Mouse (Mus musculus) liver, embryonic 15.5 days (tissue): Measurements from ENCODE around the gene Oma1. TPM values are rescaled to one million over a fixed set of nuclear protein-coding genes. Genes with fewer than 3 reads are reported as not detected.

Experiments
- ATAC-seq: fragments of 200-750 bp; cut with Nextera tagmentation; 2 replicates; pipeline ENCODE4 v1.8.0; 2017; ENCODE audit warnings: moderate number of reproducible peaks, mild to moderate bottlenecking, moderate library complexity; ENCODE audit not compliant: insufficient read depth
- H3K27ac ChIP-seq: fragments of 300-500 bp; sonication (generic); replicated peaks from 2 replicates; pipeline ENCODE4 v1.5.1; 2015; ENCODE audit warnings: mild to moderate bottlenecking, inconsistent platforms
- H3K27me3 ChIP-seq: fragments of 300-500 bp; sonication (generic); 2 replicates; pipeline ENCODE4 v1.6.1; 2015; ENCODE audit warnings: mild to moderate bottlenecking, inconsistent platforms
- H3K36me3 ChIP-seq: fragments of 300-500 bp; sonication (generic); replicated peaks from 2 replicates; pipeline ENCODE4 v1.6.1; 2015; ENCODE audit warnings: moderate library complexity, mild to moderate bottlenecking, inconsistent platforms
- H3K4me1 ChIP-seq: fragments of 300-500 bp; sonication (generic); replicated peaks from 2 replicates; pipeline ENCODE4 v1.6.1; 2015; ENCODE audit warnings: inconsistent platforms
- H3K4me2 ChIP-seq: fragments of 300-500 bp; sonication (generic); 2 replicates; pipeline ENCODE4 v1.6.1; 2015; ENCODE audit warnings: moderate library complexity, mild to moderate bottlenecking, inconsistent platforms
- H3K4me3 ChIP-seq: fragments of 300-500 bp; sonication (generic); replicated peaks from 2 replicates; pipeline ENCODE4 v1.5.1; 2015; ENCODE audit warnings: mild to moderate bottlenecking, inconsistent platforms
- H3K9ac ChIP-seq: fragments of 300-500 bp; sonication (generic); 2 replicates; pipeline ENCODE4 v1.6.1; 2015; ENCODE audit warnings: moderate library complexity, mild to moderate bottlenecking, inconsistent platforms
- H3K9me3 ChIP-seq: fragments of 300-500 bp; sonication (generic); replicated peaks from 2 replicates; pipeline ENCODE4 v1.6.1; 2016; ENCODE audit warnings: inconsistent platforms
- WGBS: fragments of 180-500 bp; shearing (Covaris S2); methylation state at CpG from one replicate; pipeline ENCODE4 v1.1.7; 2015; ENCODE audit warnings: mixed read lengths; ENCODE audit not compliant: insufficient replicate concordance; 5-methylcytosine and 5-hydroxymethylcytosine counted together
- polyA plus RNA-seq: library from polyadenylated mRNA; unstranded; fragments of >200 nt; fragmentation: Nextera tagmentation; extraction: Ambion mirVana; gene quantifications from 2 replicates; pipeline ENCODE4 v1.2.1, GENCODE M21; 2015

Oma1 gene
- polyA plus RNA-seq, result 12.0 and 12.3 TPM in 2 replicates

DNA sequence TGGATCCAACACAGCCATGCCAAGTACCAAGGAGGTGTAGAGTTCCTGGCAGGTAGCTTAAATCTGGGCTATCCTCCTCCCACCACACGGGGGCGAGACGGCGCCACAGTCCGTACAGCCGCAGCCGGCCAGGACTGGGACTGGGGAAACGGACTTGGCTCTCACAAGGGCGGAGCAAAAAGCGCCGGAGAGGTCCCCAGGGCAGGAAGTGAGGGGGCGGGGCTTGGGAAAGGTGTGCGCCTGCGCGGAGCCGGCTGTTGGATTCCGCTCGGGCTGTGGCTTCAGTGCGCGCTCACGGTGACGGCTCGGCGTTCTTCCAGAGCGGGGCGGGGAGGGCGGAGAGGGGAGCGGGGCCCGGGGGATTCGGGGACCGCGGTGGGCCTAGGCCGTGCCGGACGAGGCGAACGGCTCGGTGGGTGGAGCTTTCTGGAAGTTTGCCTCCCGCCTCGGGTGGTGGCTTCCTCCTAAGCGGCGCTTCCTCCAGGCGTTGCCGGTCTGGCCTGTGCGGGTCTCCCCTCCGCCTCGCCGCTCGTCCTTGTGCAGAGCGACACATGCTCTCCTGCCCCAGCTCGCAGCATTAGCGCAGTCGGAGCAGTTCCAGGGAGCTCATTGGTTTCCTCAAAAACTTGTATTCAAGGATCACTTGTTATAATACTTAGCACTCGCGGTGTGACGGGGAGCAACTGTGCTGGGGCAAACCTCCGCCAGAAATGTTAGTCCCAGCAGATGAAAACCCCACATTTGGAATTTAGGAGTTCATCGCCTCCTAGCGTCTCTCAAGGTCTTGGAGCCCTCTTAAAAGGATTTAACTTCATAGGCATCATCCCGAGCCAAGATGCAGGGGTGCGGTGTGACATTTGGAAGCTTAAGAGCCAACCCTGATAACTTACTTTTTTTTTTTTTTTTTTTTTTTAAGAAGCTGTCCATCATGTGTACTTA, at the start of gene Oma1:
Gene Oma1, plus strand, starts transcription at position 226 of the 939 bp plus-strand sequence.
- under 1% methylated on average over 61 of the region's 61 CpGs for WGBS
- no peaks in the 10 kb centered on the region for H3K36me3 ChIP-seq
- H3K9ac ChIP-seq, result peak within 1 kb of the TSS; percentile 74
- peaks cover 16% of the 10 kb centered on the region for H3K4me1 ChIP-seq
- ATAC-seq, result peak; percentile 98
- peak within 1 kb of the TSS; percentile 89 for H3K4me2 ChIP-seq
- no peaks in the 10 kb centered on the region for H3K27me3 ChIP-seq
- H3K27ac ChIP-seq, result peak within 1 kb of the TSS; percentile 91
- no peaks in the 10 kb centered on the region for H3K9me3 ChIP-seq
- peak within 1 kb of the TSS; percentile 78 for H3K4me3 ChIP-seq

DNA sequence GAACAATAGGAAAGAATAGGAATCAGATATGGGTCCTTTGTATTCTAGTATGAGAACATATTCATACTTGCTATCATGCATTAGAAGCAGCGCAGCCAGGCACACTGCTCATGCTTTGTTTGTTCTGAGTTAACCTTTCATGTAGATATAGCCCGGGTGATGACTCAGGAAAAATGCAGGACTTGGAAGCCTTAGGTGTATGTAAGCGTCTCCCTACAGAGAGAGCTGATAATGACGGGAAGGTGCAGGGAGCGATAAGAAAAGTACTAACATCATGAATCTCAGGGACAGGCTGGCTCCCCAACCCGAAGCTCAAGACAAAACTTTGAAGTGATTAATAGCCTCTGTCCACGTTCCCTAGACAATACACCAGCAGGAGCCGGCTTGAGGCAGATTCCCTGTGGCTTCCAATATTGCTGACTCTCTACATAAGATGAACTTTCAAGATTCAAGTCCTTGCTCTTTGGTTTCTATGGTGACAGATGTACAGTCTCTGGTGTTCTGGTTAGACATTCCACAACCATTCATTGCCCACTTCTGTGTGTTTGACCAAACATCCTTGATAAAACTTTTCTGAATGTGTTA, 49.7 kb upstream of the Oma1 start:
- no peak for ATAC-seq
- no peak overlapping the region for H3K27ac ChIP-seq

DNA sequence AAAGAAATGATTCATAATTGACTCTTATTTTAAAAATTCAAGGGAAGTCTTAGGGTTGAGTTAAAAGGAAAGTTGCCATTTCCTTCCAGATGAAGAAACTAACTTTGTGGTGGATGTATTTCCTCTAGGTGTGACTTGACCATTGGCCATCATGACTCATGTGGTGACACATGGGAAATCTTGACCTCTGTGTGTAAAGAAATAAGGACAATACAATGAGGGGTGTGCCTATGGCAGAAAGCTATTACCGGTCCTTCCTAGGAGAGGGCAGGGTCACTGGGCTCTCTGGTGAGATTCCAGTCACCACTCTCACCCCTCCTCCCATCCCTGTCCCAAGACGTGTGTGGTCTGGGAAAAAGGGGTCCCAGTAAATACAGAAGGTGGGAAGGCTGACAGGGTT, 48.4 kb upstream of the Oma1 start:
- no peak overlapping the region for H3K27ac ChIP-seq
- H3K4me2 ChIP-seq, result no peak overlapping the region
- no peak for ATAC-seq
- H3K9ac ChIP-seq, result no peak overlapping the region
- H3K4me1 ChIP-seq, result peaks cover 2% of the 10 kb centered on the region; the same call in 1 of the 2 replicates
- H3K9me3 ChIP-seq, result no peaks in the 10 kb centered on the region
- H3K36me3 ChIP-seq, result no peaks in the 10 kb centered on the region
- WGBS, result 29% methylated on average over 2 of the region's 2 CpGs
- H3K4me3 ChIP-seq, result no peak overlapping the region
- no peaks in the 10 kb centered on the region for H3K27me3 ChIP-seq

More for the DNA sequence above, 49.7 kb upstream of the Oma1 start:
- H3K9ac ChIP-seq, result no peak overlapping the region
- no peak overlapping the region for H3K4me2 ChIP-seq
- H3K4me1 ChIP-seq, result peaks cover 2% of the 10 kb centered on the region; the same call in 1 of the 2 replicates
- H3K27me3 ChIP-seq, result no peaks in the 10 kb centered on the region
- H3K4me3 ChIP-seq, result no peak overlapping the region
- no peaks in the 10 kb centered on the region for H3K36me3 ChIP-seq
- 21% methylated on average over 8 of the region's 8 CpGs for WGBS
- H3K9me3 ChIP-seq, result no peaks in the 10 kb centered on the region

DNA sequence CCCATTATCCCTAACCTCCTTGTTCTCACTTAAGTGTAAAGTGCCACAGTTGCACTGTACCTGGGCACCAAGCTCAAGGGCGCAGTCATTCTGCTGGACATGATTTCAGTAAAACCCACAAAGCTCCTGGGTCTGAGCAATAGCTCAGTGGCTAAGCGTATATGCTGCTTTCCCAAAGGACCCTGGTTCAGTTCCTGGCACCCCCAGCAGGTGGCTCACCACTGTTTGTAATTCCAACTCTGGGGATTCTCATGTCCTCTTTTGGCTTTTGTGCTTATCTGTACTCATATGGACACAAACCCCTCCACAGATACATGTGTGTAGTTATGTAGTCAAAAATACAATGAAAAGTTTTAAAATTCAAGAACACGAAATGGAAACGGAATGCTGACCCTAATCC, 44.3 kb upstream of the Oma1 start:
- no peak overlapping the region for H3K9ac ChIP-seq
- no peaks in the 10 kb centered on the region for H3K36me3 ChIP-seq
- no peaks in the 10 kb centered on the region for H3K27me3 ChIP-seq
- no peak overlapping the region for H3K4me2 ChIP-seq
- H3K4me1 ChIP-seq, result no peaks in the 10 kb centered on the region
- no peaks in the 10 kb centered on the region for H3K9me3 ChIP-seq
- 59% methylated on average over 4 of the region's 4 CpGs for WGBS
- no peak overlapping the region for H3K27ac ChIP-seq
- H3K4me3 ChIP-seq, result no peak overlapping the region
- no peak for ATAC-seq

DNA sequence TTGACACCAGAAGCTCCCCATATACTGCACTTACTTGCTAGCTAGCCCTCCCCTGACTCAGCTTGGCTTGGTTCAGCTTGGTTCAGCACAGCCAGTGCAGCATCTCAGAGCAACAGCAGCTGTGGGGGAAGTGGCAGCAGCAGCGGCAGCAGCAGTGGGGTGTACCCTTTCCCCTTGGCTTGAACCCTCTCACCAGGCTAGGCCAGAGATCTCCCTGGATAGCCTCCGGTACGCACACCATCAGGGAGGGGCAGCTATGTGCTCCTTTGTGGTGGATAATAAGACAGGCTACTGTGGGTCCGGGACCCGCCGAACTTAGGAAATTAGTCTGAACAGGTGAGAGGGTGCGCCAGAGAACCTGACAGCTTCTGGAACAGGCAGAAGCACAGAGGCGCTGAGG, 40.6 kb upstream of the Oma1 start:
- H3K4me3 ChIP-seq, result no peak overlapping the region
- no peak overlapping the region for H3K9ac ChIP-seq
- H3K4me1 ChIP-seq, result no peaks in the 10 kb centered on the region
- no peak for ATAC-seq
- WGBS, result 58% methylated on average over 7 of the region's 8 CpGs
- H3K4me2 ChIP-seq, result no peak overlapping the region
- no peaks in the 10 kb centered on the region for H3K9me3 ChIP-seq
- no peak overlapping the region for H3K27ac ChIP-seq
- H3K36me3 ChIP-seq, result no peaks in the 10 kb centered on the region
- no peaks in the 10 kb centered on the region for H3K27me3 ChIP-seq

DNA sequence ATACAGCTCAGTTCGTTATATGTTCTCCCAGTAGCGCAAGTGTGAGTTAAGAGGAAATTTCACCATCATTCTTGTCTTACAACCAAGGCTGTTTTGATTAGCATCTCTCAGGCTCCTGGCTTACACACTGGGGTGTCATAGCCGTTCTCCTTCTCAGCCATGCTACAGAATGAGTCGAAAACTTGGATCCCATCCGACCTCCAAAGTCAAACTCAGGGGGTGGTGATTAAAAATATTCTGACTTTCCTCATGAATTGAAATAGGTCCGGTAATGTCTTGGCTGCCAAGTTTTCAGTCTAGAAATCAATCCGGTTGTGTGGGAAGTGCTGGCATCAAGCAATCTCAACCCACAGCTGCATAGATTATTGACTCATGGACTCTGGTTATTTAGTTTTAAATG, 25.3 kb upstream of the Oma1 start:
- Histone ChIP-seq H3K27me3 (no peaks in the 10 kb centered on the region), H3K27ac (no peak overlapping the region), H3K36me3 (no peaks in the 10 kb centered on the region), H3K9ac (no peak overlapping the region), H3K4me2 (no peak overlapping the region), H3K9me3 (no peaks in the 10 kb centered on the region), H3K4me1 (no peaks in the 10 kb centered on the region), H3K4me3 (no peak overlapping the region)
- WGBS, result 62% methylated on average over 7 of the region's 7 CpGs
- no peak for ATAC-seq

DNA sequence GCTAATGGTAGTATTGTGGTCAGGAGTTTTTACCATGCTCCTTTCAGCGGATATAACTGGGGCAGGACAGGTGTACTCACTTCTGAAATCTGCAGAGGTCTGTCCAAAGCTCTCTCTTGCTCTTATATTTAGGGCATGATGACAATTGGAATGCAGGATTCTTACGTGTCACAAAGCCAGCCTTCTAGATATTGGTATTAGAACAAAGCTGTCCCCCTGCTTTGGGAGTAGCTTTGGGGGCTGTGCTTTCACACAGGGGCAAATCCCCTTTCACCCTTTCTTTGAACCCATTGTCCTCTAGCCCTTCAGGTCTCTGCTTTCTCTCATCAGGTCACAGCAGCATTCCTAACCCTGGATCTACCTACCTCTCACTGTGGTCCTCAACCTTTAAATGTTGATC, 22.8 kb upstream of the Oma1 start, which contains the start of gene 4921539E11Rik:
Gene 4921539E11Rik, minus strand, starts transcription at position 101 of the 400 bp plus-strand sequence.
- no peak within 1 kb of the TSS for H3K4me2 ChIP-seq
- no peak within 1 kb of the TSS for H3K27ac ChIP-seq
- H3K27me3 ChIP-seq, result no peaks in the 10 kb centered on the region
- H3K4me1 ChIP-seq, result no peaks in the 10 kb centered on the region
- no peak within 1 kb of the TSS for H3K9ac ChIP-seq
- no peaks in the 10 kb centered on the region for H3K36me3 ChIP-seq
- 43% methylated on average over 2 of the region's 2 CpGs for WGBS
- no peaks in the 10 kb centered on the region for H3K9me3 ChIP-seq
- ATAC-seq, result no peak
- H3K4me3 ChIP-seq, result no peak within 1 kb of the TSS

DNA sequence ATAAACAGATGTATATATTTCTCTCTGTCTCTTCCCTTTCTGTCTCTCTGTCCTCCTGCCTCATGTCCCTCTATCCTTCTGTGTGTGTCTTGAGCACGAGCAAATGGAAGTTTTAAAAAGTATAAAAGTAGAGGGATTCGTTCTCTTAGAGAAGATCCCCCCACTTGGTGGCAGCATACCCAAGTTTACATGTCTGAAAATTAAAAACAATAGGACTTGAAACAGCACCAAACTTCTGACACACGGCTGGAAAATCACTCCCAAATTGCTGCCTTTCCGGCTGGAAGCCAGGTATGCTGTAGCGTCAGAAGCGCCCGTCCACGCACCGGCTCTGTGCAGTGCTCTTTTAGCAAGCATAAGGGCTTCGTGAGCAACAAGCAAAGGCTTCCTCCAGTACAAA, 14.3 kb upstream of the Oma1 start:
- H3K4me1 ChIP-seq, result no peaks in the 10 kb centered on the region
- no peaks in the 10 kb centered on the region for H3K9me3 ChIP-seq
- 69% methylated on average over 10 of the region's 10 CpGs for WGBS
- no peaks in the 10 kb centered on the region for H3K36me3 ChIP-seq
- no peak for ATAC-seq
- no peak overlapping the region for H3K27ac ChIP-seq
- H3K9ac ChIP-seq, result no peak overlapping the region
- H3K4me2 ChIP-seq, result no peak overlapping the region
- H3K4me3 ChIP-seq, result no peak overlapping the region
- H3K27me3 ChIP-seq, result no peaks in the 10 kb centered on the region

DNA sequence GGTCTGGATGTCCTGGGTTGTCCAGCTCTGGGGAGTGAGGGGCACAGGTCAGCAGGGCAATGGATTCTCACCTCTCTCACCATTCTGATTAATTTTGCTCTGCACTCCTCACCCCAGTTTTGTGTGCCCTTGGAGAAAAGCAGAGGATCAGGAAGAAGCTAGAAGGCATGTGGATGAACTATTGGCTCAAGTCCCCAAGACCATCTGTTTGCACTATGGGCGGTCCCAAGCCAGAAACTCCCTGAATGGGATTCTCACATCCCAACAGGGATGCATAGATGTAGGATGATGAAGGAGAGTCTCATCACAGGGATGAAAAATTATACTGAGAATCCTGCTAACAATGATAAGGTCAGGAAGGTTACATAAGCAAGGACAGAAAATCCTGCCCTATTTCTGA, 9.8 kb upstream of the Oma1 start:
- H3K27me3 ChIP-seq, result no peaks in the 10 kb centered on the region
- H3K4me1 ChIP-seq, result no peaks in the 10 kb centered on the region
- H3K36me3 ChIP-seq, result no peaks in the 10 kb centered on the region
- no peak overlapping the region for H3K9ac ChIP-seq
- H3K4me2 ChIP-seq, result no peak overlapping the region
- no peak overlapping the region for H3K4me3 ChIP-seq
- ATAC-seq, result no peak
- 55% methylated on average over 1 of the region's 1 CpGs for WGBS
- H3K27ac ChIP-seq, result no peak overlapping the region
- no peaks in the 10 kb centered on the region for H3K9me3 ChIP-seq

DNA sequence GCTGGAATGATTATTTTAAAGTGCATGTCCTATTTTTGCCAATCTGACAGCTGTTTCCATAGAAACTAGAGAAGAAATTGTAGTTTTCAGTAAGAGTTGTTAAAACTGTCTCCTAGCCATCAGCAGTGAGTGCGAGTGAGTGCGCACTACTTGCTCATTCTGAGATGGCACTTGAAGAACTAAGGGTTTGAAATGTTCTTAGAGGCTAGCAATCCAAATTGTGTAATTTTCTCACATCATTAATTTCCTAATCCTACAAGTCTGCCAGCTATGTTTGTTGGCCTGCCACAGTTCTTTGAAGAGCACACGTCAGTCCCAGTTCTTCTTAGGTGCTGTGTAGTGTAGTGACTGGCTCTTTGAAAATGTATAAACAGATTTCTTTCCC, 906 bp downstream of the Oma1 start:
- Histone ChIP-seq H3K36me3 (no peaks in the 10 kb centered on the region), H3K27me3 (no peaks in the 10 kb centered on the region), H3K9ac (0 out of 2 replicates have a peak overlapping the region, but pooled peaks have one; percentile 74), H3K4me1 (peaks cover 16% of the 10 kb centered on the region), H3K4me3 (peak overlapping the region; percentile 78), H3K4me2 (peak overlapping the region; percentile 89), H3K9me3 (no peaks in the 10 kb centered on the region), H3K27ac (no peak overlapping the region)
- WGBS, result 68% methylated on average over 3 of the region's 3 CpGs
- no peak for ATAC-seq

DNA sequence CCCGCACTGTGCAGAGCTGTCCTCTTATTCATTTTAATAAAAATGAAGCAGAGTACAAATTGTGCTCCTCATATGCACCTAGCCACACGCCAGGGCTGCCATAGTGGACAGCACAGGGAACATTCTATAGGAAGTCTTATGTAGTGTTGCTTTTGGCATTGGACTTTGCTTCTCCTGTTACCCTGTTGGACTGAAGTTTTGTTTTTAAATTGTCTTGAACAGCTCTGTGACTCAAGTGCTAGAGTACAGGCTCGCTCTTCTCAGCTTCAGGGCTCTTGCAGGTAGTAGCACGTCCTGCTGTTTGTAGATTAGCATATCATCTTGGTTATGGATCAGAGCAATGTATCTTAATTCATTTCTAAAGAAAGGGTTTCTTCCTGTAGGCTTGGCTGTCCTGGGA, 2.2 kb downstream of the Oma1 start:
- ATAC-seq, result no peak
- H3K27me3 ChIP-seq, result no peaks in the 10 kb centered on the region
- no peaks in the 10 kb centered on the region for H3K9me3 ChIP-seq
- H3K4me3 ChIP-seq, result no peak overlapping the region
- 68% methylated on average over 4 of the region's 4 CpGs for WGBS
- peaks cover 16% of the 10 kb centered on the region for H3K4me1 ChIP-seq
- H3K4me2 ChIP-seq, result no peak overlapping the region
- no peaks in the 10 kb centered on the region for H3K36me3 ChIP-seq
- no peak overlapping the region for H3K9ac ChIP-seq
- no peak overlapping the region for H3K27ac ChIP-seq
